Mouse (Mus musculus) brain, embryonic 18.5 days (tissue): ENCODE data around the gene Sumo1.
A peak's percentile ranks its signal among the peaks of the same experiment; 100 is the strongest.
"Not testable (repeated sequence)": the region's sequence is repeated elsewhere in the genome, so short reads cannot be mapped to it uniquely, and the experiment has no call there.

Experiments used
- DNase-seq: peaks from one replicate; pipeline ENCODE4 v3.0.0-alpha.2; 2012; ENCODE audit warnings: low read depth, low spot score

The Sumo1 gene

DNA sequence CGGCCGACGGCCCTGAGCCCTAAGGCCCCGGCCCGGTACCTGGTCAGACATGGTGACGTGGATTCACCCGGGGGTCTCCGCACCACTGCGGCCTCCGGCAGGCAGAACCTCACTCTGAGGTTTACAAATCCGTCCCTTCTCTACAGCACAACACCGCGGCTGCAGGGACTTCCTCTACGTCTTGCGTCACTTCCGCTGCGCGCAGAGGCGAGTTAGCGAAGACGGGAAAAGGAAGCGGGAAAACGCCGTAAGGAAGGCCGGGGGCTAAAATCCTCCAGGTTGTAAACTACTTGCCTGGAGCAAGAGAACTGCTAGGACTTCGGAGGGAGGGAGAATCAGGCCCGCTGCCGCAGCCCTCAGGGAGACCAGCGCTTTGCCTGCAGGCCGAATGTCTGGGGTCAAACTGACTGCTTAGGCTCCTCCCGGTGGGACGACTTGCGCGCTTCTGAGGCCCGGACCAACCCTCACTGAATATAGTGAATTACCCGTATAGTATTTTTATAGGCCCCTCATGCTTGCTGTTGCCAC, at the start of gene Sumo1:
TSS of gene Sumo1 (minus strand) at position 194 of the 528 bp plus-strand sequence.
- DNase-seq = peak; percentile 83

DNA sequence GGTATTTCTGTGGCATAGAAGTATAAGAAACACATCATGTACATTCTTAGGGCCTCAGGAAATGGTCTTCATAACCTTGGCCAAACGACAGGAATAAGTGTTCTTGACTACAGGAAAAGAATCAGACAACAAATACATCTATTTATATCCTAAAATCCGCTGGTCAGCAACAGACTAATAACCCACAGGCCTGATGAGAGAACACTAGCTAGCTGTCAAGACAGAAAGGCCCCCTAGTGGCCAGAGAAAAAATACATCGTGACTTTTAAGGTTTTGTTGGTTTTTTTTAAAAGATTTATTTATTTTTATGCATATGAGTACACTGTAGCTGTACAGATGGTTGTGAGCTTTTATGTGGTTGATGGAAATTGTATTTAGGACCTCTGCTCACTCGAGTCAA, 49.3 kb upstream of the Sumo1 start:
- no peak for DNase-seq

DNA sequence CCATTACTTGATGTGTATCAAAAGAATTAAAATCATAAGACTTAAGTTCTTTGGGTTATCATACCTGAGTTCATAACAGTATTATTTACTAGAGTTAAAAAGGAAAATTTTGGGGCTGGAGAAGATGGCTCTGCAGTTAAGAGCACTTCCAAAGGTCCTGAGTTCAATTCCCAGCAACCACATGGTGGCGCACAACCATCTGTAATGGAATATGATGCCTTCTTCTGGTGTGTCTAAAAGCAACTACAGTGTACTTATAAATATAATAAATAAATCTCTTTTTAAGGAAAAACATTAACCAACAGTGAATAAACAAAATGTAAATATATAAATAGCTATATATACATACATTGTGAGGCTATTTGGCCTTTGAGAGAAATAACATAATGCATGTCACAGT, 31.1 kb upstream of the Sumo1 start:
- DNase-seq = no peak

DNA sequence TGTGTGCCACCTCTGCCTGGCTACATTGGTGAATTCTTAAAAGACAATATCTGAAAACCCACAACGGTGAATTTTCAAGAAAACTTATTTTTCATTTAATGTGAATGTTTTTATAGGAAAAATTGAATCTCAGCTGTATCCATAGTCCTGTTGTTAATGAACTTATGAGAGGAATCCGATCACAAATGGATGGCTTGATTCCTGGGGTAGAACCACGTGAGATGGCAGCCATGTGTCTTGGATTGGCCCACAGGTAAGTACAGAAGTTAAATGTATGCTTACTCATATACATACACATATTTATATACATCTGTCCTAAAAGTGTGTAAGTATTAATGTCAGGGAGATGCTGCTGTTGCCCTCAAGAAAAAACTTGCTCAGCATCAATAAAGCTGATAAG, 27.6 kb upstream of the Sumo1 start:
- no peak for DNase-seq

DNA sequence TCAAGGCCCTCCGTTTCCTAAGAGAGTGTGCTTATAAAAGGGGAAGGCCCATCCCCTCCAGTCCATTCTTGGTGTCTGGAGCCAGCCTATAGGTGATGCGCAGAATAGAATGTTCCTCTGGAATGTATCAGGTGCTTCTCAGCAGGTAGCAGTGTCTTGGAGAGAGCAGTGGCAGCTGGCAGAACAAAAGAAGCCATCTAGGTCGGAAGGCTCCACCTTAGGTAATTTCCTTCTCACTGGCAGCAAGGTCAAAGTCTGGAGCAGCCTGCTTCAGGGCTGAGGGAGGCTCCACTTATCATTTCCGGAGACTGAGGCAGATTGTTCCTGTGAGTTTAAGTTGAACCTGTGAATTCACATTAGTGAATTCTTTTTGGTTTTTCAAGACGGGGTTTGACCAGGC, 27.1 kb upstream of the Sumo1 start:
- no peak for DNase-seq

DNA sequence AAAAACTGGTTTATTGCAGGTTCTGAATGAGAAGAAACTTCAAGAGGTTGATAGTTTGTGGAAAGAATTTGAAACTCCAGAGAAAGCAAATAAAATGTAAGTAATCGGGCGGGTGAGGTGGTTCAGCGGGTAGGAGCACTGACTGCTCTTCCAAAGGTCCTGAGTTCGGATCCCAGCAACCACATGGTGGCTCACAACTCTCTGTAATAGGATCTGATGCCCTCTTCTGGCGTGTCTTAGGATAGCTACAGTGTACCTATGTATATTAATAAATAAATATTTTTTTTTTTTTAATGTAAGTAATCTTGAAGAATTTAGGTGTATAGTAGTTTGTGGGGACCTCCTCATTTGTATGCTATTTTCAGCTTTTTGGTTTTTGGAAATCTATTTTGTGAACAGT, 19.8 kb upstream of the Sumo1 start:
- no peak for DNase-seq

DNA sequence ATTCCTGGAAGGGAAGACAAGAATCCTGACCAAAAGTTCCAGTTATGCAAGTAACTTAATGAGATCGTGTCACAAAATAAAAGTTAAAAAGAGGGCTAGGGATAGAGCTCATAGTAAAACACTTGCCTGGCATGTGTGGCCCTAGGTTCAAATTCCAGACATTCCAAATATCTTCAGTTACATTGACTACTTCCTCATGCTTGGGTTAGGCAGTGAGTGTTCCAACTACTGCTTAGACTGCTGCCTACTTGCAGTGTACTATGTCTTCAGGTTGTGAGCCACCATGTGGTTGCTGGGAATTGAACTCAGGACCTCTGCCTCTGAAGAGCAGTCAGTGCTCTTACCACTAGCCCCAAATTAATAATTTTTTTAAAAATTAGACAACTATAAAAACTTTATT, 16.9 kb upstream of the Sumo1 start:
- DNase-seq = no peak

DNA sequence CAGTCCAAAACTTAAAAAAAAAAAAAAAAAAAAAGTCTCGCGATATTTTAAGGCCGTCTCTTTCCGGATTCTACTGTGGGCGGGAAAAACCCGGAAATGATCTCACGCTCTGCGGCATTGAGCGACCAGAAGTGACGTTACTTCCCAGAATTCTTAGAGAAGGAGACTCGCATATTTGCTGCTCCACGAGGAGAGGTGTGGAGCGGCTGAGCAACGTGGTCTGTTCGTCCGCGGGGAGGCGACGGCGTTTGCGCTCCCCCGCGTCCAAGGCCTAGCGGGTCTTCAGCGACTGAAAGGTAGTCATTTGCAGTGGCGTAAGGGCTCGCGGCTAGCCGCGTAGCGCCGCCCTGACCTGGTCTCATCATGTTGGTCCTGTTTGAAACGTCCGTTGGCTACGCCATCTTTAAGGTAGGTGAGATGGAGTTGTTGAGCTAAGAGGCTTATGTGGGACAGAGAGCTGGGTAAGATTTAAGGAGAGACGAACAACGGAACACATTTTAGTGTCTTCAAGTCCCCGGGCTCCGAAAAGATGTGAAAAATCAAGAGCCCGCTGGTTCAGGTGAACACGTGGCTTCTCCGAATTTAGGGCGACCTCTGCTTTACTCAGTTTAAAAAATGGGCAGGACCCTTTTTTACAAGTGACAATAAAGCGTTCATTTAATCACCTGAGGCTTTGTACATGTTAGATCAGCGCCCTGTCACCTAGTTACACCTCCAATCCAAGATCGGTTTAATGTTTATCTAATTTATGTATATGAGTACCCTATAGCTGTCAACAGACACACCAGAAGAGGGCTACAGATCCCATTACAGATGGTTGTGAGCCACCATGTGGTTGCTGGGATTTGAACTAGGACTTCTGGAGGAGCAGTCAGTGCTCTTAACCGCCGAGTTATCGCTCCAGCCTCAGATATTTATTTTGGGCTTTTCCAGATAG, 14.5 kb upstream of the Sumo1 start, which contains the start of gene Nop58:
TSS of gene Nop58 (plus strand) at position 153 of the 937 bp plus-strand sequence.
- DNase-seq = peak; percentile 95

DNA sequence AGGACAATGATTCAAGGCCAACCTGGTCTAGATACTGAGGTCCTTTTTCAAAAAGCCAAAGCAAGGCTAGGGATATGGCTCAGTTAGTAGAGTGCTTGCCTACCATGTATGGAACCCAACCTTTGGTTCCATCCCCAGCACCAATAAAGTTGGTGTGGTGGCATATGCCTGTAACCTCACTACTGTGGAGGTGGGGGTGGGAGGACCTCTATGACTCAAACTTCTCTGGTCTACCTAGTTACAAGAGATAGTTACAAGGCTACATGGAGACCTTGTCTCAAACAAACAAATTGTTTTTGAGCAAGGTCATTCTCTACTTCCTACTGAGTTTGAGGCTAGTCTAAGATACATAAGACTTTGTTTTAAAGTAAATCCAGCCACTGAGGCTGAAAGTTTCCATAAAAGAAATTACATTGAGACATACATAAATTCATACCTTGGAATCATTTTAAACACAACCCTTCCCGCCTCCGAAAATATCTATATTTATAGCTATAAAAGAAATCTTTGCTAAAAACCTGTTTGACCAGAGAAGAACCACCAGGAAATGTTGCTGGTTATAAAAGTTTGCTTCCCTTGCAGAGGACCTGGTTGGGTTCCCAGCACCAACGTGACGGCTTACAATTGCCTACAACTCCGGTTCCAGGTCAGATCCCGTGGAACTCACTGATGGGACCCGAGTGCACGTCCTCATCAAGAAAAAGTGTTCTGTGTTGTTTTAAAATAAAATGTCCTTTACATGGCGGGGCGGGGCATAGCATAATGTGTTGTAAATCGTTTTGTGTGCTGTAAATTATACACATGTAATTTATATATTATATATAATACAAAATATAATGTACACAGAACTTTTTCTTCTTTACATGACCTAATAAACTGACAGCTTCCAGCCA, 13.5 kb upstream of the Sumo1 start:
- DNase-seq = no peak

DNA sequence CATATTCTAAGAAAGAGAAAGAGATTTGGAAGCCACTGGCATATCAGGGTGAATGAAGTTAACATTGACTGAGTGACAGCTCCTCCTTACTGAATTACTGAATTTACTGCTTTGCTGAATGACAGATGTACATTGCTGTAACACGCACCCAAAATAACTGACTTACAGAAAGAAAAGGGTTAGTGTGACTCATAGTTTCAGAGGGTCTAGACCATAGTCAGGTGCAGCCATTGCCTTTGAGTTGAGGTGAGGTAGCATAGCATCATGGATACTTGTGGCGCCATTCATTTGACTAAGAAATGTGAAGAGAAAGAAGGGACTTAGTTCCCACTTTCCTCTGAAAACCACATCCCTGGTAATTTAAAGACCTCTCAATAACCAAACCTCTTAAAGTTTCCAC, 3.0 kb upstream of the Sumo1 start:
- no peak for DNase-seq

DNA sequence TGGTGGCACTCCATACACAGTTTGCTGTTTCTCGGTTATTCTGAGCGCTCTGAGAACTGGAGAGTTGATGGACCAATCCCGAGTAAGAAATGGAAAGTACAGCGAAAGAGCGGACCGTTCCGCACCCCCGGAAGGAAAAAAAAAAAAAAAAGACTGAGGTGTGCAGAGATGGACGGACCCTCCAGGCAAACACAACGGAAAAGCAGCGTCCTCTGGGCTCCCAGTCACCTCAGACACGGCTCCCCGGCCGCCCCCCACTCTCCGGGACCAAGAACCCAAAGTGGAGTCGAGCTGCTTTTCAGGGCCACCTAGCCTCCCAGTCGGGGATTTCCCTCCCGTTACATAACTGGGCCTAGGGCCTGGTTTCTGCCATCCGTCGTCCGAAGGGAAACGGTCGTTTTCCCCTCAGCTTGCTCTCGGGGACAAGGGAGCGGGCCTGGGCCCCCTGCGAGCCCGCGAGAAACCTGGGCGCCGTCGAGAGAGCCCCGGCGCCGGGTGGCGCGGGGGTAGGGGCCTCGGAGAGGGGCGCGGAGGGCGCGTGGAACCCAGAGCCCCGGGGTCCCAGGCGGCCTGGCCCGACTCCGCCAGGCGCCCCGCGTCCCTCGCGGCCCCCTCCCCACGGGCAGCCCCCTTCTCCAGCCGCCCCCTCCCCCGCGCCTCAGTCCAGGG, 538 bp downstream of the Sumo1 start:
- no peak for DNase-seq

DNA sequence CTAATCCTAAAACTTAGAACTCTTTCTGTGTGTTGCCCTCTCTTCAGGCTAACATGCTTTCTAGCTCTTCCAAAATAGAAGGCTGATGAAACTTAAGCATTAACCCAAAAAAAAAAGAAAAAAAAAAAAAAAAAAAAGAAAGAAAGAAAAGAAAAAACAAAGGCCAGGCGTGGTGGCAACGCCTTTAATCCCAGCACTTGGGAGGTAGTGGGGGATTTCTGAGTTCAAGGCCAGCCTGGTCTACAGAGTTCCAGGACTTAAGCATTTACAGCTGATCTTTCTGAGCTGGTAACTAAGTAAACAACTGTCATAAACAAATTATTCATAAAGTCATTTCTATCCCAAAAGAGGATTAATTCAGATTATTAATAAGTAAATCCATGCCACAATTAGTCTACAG, 1.8 kb downstream of the Sumo1 start:
- DNase-seq = no peak

DNA sequence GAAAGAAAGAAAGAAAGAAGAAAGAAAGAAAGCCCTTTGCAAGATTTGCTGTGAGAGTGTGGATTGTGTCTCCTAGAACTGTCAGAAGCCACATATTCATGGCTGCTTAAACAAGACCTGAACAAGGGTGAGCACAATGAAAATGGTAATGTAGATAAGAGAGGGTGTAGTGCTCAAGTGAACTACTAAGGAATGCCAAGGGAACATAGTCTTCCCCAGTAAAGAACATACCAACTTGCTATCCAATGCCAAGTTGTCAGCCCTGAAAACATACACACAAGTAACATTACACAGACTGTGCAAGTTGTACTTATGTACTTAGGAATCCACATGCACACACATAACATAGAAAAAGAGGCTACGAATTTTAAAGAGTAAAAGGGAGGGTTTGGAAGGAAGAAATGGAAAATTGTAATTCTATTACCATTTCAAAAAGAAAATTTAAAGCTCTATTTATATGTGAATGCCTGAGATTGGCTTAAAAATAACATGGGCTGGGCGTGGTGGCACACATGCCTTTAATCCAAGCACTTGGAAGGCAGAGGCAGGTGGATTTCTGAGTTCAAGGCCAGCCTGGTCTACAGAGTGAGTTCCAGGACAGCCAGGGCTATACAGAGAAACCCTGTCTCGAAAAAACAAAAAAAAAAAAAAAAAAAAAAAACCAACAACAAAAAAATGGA, 7.0 kb downstream of the Sumo1 start:
- DNase-seq = no peak

DNA sequence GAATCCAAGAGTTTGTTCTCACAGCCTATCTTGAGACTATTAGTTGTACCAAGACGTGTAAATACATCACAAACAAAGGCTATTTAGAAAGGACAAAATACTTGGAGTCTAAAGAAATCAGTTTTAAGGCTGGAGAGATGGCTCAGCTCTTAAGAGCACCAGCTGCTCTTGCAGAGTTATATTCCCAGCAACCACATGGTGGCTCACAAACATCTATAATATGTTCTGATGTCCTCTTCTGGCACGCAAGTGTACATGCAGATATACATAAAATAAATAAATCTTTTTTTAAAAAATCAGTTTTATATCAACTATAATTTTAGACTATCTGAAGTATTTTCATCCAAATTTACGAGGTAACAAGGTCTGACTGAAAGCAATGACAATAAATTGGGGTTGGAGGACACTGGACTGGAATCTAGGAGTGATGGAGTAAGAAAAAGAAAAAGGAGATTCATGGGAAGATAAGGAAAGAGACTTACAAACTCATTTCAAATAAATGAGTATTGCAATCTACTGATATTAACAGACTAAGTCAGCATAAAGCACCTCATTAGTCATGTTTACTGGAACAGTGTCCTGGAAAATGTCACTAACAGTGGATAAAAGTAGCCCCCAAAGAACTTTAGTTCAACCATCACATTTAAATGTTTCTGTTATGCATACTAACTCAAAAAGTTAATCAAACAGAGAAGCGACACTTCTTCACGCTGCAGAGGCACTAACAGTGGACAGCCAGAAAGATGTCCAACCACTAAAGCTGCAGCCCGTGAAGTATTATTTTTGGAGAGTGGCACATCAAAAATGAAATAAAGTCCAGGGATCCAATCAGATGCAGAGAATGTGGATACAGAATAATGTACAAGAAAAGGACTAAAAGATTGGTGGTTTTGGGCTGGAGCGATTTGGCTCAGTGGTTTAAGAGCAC, 14.1 kb downstream of the Sumo1 start:
- no peak for DNase-seq

DNA sequence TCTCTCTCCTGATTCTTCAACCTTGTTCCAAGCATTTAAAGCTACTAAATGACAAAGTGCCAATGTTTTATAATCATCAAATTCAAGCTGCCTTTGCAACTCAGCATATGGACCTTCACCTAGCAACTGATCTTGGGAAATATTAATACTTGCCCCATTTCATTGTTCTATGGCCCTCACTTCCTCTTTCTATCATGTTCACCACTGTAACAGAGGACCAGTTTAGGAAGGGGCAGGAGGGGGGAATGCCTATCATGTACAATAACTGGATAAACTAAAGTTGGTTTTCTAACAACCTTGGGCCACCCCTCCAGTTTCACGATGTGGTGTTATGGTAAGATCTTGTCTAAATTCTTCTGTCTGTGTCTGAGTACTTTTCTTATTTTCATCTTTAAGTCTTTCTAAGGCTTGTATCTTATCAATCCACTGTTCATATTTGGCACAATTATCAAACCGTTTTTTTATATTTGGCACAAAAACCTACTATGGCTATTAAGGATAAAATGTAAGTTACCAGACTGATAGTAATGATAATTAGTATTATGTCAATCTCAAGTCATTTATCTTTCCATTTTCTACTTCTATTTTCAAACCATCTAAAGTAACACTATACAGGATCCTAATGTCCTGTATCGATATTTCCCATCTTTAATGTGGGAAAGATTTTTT, 17.3 kb downstream of the Sumo1 start:
- DNase-seq = no peak

DNA sequence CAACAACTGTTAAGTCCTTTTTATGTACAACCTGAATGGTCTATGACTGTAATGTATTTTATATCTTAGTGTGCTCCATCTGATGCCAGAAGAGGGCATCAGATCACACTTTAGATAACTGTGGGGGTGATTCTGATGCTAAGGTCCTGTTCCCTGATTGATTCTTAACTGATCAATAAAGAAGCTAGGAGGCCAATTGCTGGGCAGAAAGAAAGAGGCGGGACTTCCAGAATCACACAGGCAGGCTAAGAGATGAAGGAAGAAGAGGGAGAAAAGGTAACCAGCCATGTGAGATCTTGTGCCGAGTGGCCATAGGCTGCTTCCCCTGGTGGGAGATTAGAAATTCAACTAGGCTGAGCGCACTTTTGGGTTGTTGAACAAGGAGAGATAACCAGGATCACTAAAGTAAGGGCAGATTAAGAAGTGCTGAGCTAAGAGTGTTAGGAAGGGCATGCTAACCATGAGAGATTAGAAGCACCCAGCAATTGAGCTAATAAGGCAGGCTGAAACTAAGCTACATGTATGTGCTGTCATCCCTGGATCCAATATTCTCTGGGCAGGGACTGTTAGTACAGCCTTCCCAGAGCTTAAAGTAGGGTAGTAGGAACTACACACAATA, 19.3 kb downstream of the Sumo1 start:
- no peak for DNase-seq

DNA sequence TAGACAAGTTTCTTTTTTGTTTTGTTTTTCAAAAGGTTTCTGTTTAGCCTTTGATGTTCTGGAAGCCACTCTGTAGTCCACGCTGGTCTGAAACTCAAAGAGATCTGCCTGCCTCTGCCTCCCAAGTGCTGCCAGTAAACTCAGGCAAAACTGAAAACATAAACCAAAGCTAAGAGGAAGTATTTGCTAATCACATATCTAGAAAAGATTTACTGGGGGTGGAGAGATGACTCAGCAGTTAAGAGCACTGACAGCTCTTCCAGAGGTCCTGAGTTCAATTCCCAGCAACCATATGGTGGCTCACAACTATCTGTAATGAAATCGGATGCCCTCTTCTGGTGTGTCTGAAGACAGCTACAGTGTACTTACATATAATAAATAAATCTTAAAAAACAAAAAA, 24.1 kb downstream of the Sumo1 start:
- not testable (repeated sequence) for DNase-seq

DNA sequence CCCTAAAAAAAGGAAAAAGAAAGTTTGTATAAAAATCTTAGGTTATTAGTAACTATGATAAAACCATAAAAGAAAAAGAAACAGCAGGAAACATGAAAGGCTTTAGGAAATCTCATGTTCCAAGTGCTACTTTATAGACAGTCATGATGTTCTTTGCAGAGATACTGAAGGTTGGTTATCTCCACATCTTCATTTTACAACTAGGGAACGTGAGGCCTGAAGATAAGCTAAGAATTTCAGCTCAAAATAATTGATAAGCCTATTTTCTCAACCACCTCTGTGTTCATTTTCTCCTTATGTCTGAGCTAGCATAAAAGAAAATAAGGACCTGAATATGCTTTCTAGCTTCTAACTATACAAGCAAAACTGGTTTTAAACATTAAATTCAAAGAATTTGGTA, 28.1 kb downstream of the Sumo1 start:
- no peak for DNase-seq

DNA sequence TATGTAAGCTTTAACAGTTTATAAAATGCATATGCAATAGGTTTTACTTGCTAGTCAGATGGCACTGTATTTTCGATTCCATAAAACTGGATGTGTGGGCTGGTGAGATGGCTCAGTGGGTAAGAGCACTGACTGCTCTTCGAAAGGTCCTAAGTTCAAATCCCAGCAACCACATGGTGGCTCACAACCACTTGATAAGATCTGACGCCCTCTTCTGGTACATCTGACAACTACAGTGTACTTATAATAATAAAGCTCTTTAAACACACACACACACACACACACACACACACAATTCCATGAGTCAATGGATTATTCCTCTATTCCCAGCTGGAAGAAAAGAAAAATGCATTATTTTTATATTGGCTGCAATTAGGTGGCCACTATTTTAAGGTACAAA, 32.3 kb downstream of the Sumo1 start:
- no peak for DNase-seq
